Mouse (Mus musculus) macrophage (primary cell): ENCODE results near the gene Jhy. TPM values are rescaled to one million over a fixed set of nuclear protein-coding genes. Genes with fewer than 3 reads are reported as not detected.

Source experiments
- H3K27ac ChIP-seq: fragments of 350-480 bp; formaldehyde crosslinking; 2 replicates; pipeline ENCODE4 v1.9.0; 2021
- H3K36me3 ChIP-seq: fragments of 350-480 bp; formaldehyde crosslinking; 2 replicates; pipeline ENCODE4 v1.9.0; 2021; ENCODE audit errors: inconsistent target
- H3K4me3 ChIP-seq: fragments of 350-480 bp; formaldehyde crosslinking; 2 replicates; pipeline ENCODE4 v1.9.0; 2021; ENCODE audit errors: inconsistent target
- H3K79me2 ChIP-seq: fragments of 350-480 bp; formaldehyde crosslinking; 2 replicates; pipeline ENCODE4 v1.9.0; 2021; ENCODE audit errors: inconsistent target
- WGBS: methylation state at CpG from one replicate; pipeline ENCODE4 v1.1.7; 2026; ENCODE audit warnings: inconsistent platforms; ENCODE audit not compliant: missing documents; 5-methylcytosine and 5-hydroxymethylcytosine counted together
- polyA plus RNA-seq: library from polyadenylated mRNA; stranded (reverse); fragments of 250-400 nt; gene quantifications from 3 replicates; pipeline ENCODE4 v1.2.4, GENCODE M21; 2018; ENCODE audit warnings: inconsistent platforms

Gene Jhy
- polyA plus RNA-seq, 1 experiment from 2014 or later, result not detected

- Histone ChIP-seq H3K79me2 (no peaks in the 10 kb centered on the region), H3K4me3 (no peak overlapping the region), H3K36me3 (no peaks in the 10 kb centered on the region), H3K27ac (no peak overlapping the region)
- WGBS, result 38% methylated on average over 7 of the region's 7 CpGs
Measured at GRCm38 (mm10) chr9:40964418-40964714, 448 bp upstream of the Jhy start.

GRCm38 (mm10) chr9:40961401-40961800 lies 2.5 kb downstream of the Jhy start:
- no peaks in the 10 kb centered on the region for H3K36me3 ChIP-seq
- no peak overlapping the region for H3K27ac ChIP-seq
- H3K79me2 ChIP-seq, result no peaks in the 10 kb centered on the region
- H3K4me3 ChIP-seq, result no peak overlapping the region
- 94% methylated on average over 3 of the region's 3 CpGs for WGBS

GRCm38 (mm10) chr9:40949039-40949615 lies 14.8 kb downstream of the Jhy start:
- Histone ChIP-seq H3K79me2 (no peaks in the 10 kb centered on the region), H3K36me3 (no peaks in the 10 kb centered on the region), H3K4me3 (no peak overlapping the region), H3K27ac (no peak overlapping the region)
- WGBS, result 76% methylated on average over 18 of the region's 18 CpGs

- Histone ChIP-seq H3K36me3 (no peaks in the 10 kb centered on the region), H3K79me2 (no peaks in the 10 kb centered on the region), H3K4me3 (no peak overlapping the region), H3K27ac (no peak overlapping the region)
- 95% methylated on average over 6 of the region's 6 CpGs for WGBS
Measured at GRCm38 (mm10) chr9:40948473-40948872, 15.4 kb downstream of the Jhy start.

- no peaks in the 10 kb centered on the region for H3K79me2 ChIP-seq
- H3K36me3 ChIP-seq, result no peaks in the 10 kb centered on the region
- WGBS, result 68% methylated on average over 4 of the region's 4 CpGs
- no peak overlapping the region for H3K4me3 ChIP-seq
- H3K27ac ChIP-seq, result no peak overlapping the region
Measured at GRCm38 (mm10) chr9:40947131-40947530, 16.8 kb downstream of the Jhy start.

GRCm38 (mm10) chr9:40937425-40937824 lies 26.5 kb downstream of the Jhy start:
- H3K36me3 ChIP-seq, result no peaks in the 10 kb centered on the region
- WGBS, result 61% methylated on average over 6 of the region's 7 CpGs
- no peak overlapping the region for H3K27ac ChIP-seq
- no peak overlapping the region for H3K4me3 ChIP-seq
- no peaks in the 10 kb centered on the region for H3K79me2 ChIP-seq

GRCm38 (mm10) chr9:40933323-40933722 lies 30.6 kb downstream of the Jhy start:
- Histone ChIP-seq H3K36me3 (no peaks in the 10 kb centered on the region), H3K4me3 (no peak overlapping the region), H3K27ac (no peak overlapping the region), H3K79me2 (no peaks in the 10 kb centered on the region)
- WGBS, result 83% methylated on average over 3 of the region's 3 CpGs

- 86% methylated on average over 17 of the region's 17 CpGs for WGBS
- H3K4me3 ChIP-seq, result no peak overlapping the region
- H3K27ac ChIP-seq, result no peak overlapping the region
- no peaks in the 10 kb centered on the region for H3K79me2 ChIP-seq
- no peaks in the 10 kb centered on the region for H3K36me3 ChIP-seq
Measured at GRCm38 (mm10) chr9:40927351-40927980, 36.5 kb downstream of the Jhy start.

GRCm38 (mm10) chr9:40917871-40918613 lies 45.9 kb downstream of the Jhy start:
- Histone ChIP-seq H3K4me3 (no peak overlapping the region), H3K36me3 (no peaks in the 10 kb centered on the region), H3K79me2 (no peaks in the 10 kb centered on the region), H3K27ac (no peak overlapping the region)
- 18% methylated on average over 12 of the region's 12 CpGs for WGBS

- 91% methylated on average over 7 of the region's 7 CpGs for WGBS
- no peaks in the 10 kb centered on the region for H3K79me2 ChIP-seq
- H3K4me3 ChIP-seq, result no peak overlapping the region
- no peak overlapping the region for H3K27ac ChIP-seq
- H3K36me3 ChIP-seq, result no peaks in the 10 kb centered on the region
Measured at GRCm38 (mm10) chr9:40908915-40909314, 55.0 kb downstream of the Jhy start.

- no peak overlapping the region for H3K4me3 ChIP-seq
- 87% methylated on average over 8 of the region's 8 CpGs for WGBS
- no peak overlapping the region for H3K27ac ChIP-seq
- no peaks in the 10 kb centered on the region for H3K79me2 ChIP-seq
- no peaks in the 10 kb centered on the region for H3K36me3 ChIP-seq
Measured at GRCm38 (mm10) chr9:40908411-40908810, 55.5 kb downstream of the Jhy start.

- Histone ChIP-seq H3K36me3 (no peaks in the 10 kb centered on the region), H3K27ac (no peak overlapping the region), H3K4me3 (no peak overlapping the region), H3K79me2 (no peaks in the 10 kb centered on the region)
- 55% methylated on average over 6 of the region's 8 CpGs for WGBS
Measured at GRCm38 (mm10) chr9:40907413-40907812, 56.5 kb downstream of the Jhy start.

- H3K4me3 ChIP-seq, result no peak overlapping the region
- H3K79me2 ChIP-seq, result no peaks in the 10 kb centered on the region
- 93% methylated on average over 6 of the region's 6 CpGs for WGBS
- H3K36me3 ChIP-seq, result no peaks in the 10 kb centered on the region
- no peak overlapping the region for H3K27ac ChIP-seq
Measured at GRCm38 (mm10) chr9:40892456-40892855, 71.5 kb downstream of the Jhy start.

GRCm38 (mm10) chr9:40889389-40889788 lies 74.5 kb downstream of the Jhy start:
- Histone ChIP-seq H3K79me2 (no peaks in the 10 kb centered on the region), H3K36me3 (no peaks in the 10 kb centered on the region), H3K27ac (no peak overlapping the region), H3K4me3 (no peak overlapping the region)
- 40% methylated on average over 12 of the region's 12 CpGs for WGBS

GRCm38 (mm10) chr9:40885669-40886068 lies 78.2 kb downstream of the Jhy start:
- WGBS, result 62% methylated on average over 10 of the region's 10 CpGs
- H3K36me3 ChIP-seq, result no peaks in the 10 kb centered on the region
- no peaks in the 10 kb centered on the region for H3K79me2 ChIP-seq
- H3K27ac ChIP-seq, result no peak overlapping the region
- H3K4me3 ChIP-seq, result no peak overlapping the region
